Mouse (Mus musculus) large intestine, adult 2 months (tissue): ENCODE data around the gene Gm13696. TPM values are rescaled to one million over a fixed set of nuclear protein-coding genes. Genes with fewer than 3 reads are reported as not detected.

Experiments used
- DNase-seq: peaks from one replicate; pipeline ENCODE4 v3.0.0-alpha.2; 2012; ENCODE audit warnings: low read depth, low spot score
- WGBS: fragments of 180-500 bp; shearing (Covaris S2); methylation state at CpG from one replicate; pipeline ENCODE4 v1.1.7; 2018; 5-methylcytosine and 5-hydroxymethylcytosine counted together
- polyA plus RNA-seq: library from polyadenylated mRNA; depleted of rRNA; stranded (reverse); fragments of >200 nt; gene quantifications from 2 replicates; pipeline ENCODE4 v1.2.3, GENCODE M21; 2012; rRNA removed

The Gm13696 gene
- polyA plus RNA-seq, 1 experiment: not detected

DNA sequence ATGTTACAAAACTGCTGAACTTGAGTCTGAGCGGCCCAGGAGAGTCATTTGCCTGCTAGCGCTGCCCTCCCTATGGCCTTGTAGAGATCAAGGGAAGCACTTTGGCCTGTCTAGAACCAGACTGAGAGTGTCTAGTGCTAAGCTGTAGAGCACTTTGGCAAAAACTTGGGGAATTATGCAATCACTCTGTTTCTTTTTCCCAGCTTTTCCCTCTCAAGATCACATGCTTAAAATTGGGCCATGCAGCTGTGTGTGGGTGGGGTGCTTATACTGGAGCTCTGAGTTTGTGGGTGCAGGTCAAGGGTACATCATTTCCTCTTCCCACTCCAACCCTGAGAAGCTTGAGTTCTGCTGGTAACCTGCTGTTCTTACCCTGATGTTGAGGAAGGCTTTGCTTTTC, 50.0 kb downstream of the Gm13696 start:
- no peak for DNase-seq
- 68% methylated on average over 2 of the region's 2 CpGs for WGBS

DNA sequence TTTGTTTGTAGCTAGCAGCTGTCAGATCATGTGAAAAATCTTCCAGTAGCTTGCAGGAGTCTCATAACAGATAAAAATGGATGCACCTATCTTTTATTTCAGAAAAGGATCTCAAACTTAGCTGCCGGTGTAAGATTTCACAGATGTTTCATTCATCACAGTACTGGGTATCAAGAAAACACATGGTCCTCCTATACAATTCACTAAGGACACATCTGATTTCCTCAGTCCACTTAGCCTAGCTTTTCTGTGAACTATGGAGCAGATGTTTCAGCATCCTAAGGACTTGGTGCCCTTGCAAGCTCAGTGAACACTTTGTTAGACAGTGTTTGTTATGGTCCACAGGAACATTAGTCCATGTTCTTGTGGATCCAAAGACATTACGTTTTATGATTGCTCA, 50.4 kb downstream of the Gm13696 start:
- DNase-seq: no peak
- 77% methylated on average over 2 of the region's 2 CpGs for WGBS

Other genes starting within 250 kb of the Gm13696 start
- 8.5 and 18.2 TPM in 2 replicates for gene Itgav, start 248.7 kb upstream of the Gm13696 start, polyA plus RNA-seq
- gene Fam171b, start 160.5 kb upstream of the Gm13696 start, polyA plus RNA-seq: 0.41 and 0.52 TPM in 2 replicates
- not detected in 2 replicates for gene Zswim2, start 31.9 kb upstream of the Gm13696 start, polyA plus RNA-seq
- not detected in 2 replicates for gene Gm13698, start 17.4 kb upstream of the Gm13696 start, polyA plus RNA-seq
- not detected in 2 replicates for gene Gm13693, start 11.6 kb upstream of the Gm13696 start, polyA plus RNA-seq
- not detected in 2 replicates for gene Gm13695, start 5.8 kb upstream of the Gm13696 start, polyA plus RNA-seq
- not detected in 2 replicates for gene Gm13694, start 5.8 kb downstream of the Gm13696 start, polyA plus RNA-seq
- gene Gm13697, start 11.6 kb downstream of the Gm13696 start, polyA plus RNA-seq: not detected in 2 replicates
- gene Gm13691, start 17.4 kb downstream of the Gm13696 start, polyA plus RNA-seq: not detected in 2 replicates